Mouse (Mus musculus) left cerebral cortex, postnatal 14 days (tissue): ENCODE data around the gene Gm14406. TPM values are rescaled to one million over a fixed set of nuclear protein-coding genes. Genes with fewer than 3 reads are reported as not detected.
"Not testable (repeated sequence)": the region's sequence is repeated elsewhere in the genome, so short reads cannot be mapped to it uniquely, and the experiment has no call there.

Experiments used
- DNase-seq, 2 experiments: peaks; one replicate each; pipeline ENCODE4 v3.0.0; 2021 to 2022; ENCODE audit warnings: low spot score in 2 of 2, mixed read lengths in 1 of 2
- intact Hi-C: fragments of 180-260 bp; cut with DNase I; formaldehyde crosslinking; loops from one replicate; pipeline ENCODE4 v1.15.1; 2025
- long read RNA-seq, 2 experiments: library from polyadenylated mRNA; stranded (forward); transcript quantifications; one replicate each; pipeline ENCODE4 v2.0.0; 2021
- total RNA-seq, 2 experiments: library from RNA; stranded (reverse); gene quantifications; 2 replicates each; pipeline ENCODE4 v1.2.3; 2021

Gm14406 gene
- not detected for total RNA-seq
- long read RNA-seq, experiment 1: 0 reads
- long read RNA-seq, experiment 2, partial matches to known transcripts: 0 of 1 reads
- long read RNA-seq, experiment 2, other reads (novel, unspliced or antisense): 1 of 1 reads

GRCm38 (mm10) chr2:177577998-177578397 lies at the start of gene Gm14406:
Gene Gm14406 (minus strand): TSS chr2:177578210.
- intact Hi-C loops, DNase-seq: not testable (repeated sequence)

GRCm38 (mm10) chr2:177575141-177575540 lies 2.9 kb downstream of the Gm14406 start:
- DNase-seq, intact Hi-C loops: not testable (repeated sequence)

- intact Hi-C loops, DNase-seq: not testable (repeated sequence)
Observed at GRCm38 (mm10) chr2:177559365-177559764, 18.6 kb downstream of the Gm14406 start.

- DNase-seq, intact Hi-C loops: not testable (repeated sequence)
Observed at GRCm38 (mm10) chr2:177555261-177555660, 22.7 kb downstream of the Gm14406 start.

- DNase-seq, intact Hi-C loops: not testable (repeated sequence)
Observed at GRCm38 (mm10) chr2:177537717-177538116, 40.3 kb downstream of the Gm14406 start.

GRCm38 (mm10) chr2:177537141-177537540 lies 40.9 kb downstream of the Gm14406 start:
- intact Hi-C loops, DNase-seq: not testable (repeated sequence)

GRCm38 (mm10) chr2:177535876-177536275 lies 42.1 kb downstream of the Gm14406 start:
- intact Hi-C loops: no loop called here

GRCm38 (mm10) chr2:177524171-177524570 lies 53.8 kb downstream of the Gm14406 start:
- DNase-seq, intact Hi-C loops: not testable (repeated sequence)

More at GRCm38 (mm10) chr2:177535876-177536275, 42.1 kb downstream of the Gm14406 start:
- DNase-seq: no peak

- intact Hi-C loops, DNase-seq: not testable (repeated sequence)
Observed at GRCm38 (mm10) chr2:177523674-177524073, 54.3 kb downstream of the Gm14406 start.

GRCm38 (mm10) chr2:177523061-177523460 lies 54.9 kb downstream of the Gm14406 start:
- intact Hi-C loops: no loop called here
- DNase-seq: no peak

GRCm38 (mm10) chr2:177520035-177520434 lies 58.0 kb downstream of the Gm14406 start:
- intact Hi-C loops: no loop called here
- no peak for DNase-seq

Other genes starting within 250 kb of the Gm14406 start
- gene Gm14418, start 179.9 kb downstream of the Gm14406 start, total RNA-seq: 10 to 100 TPM; 24.7 to 26.6 TPM
- gene Zfp970, start 113.5 kb downstream of the Gm14406 start, total RNA-seq: 10 to 100 TPM; 20.1 to 22.6 TPM
- 10 to 100 TPM; 20.9 to 21.9 TPM for gene Gm14403, start 80.0 kb downstream of the Gm14406 start, total RNA-seq
- 10 to 100 TPM; 23.9 to 25.4 TPM for gene Gm14322, start 181.1 kb upstream of the Gm14406 start, total RNA-seq